Mouse (Mus musculus): ENCODE measurements around the gene Myzap. TPM values are rescaled to one million over a fixed set of nuclear protein-coding genes. Genes with fewer than 3 reads are reported as not detected.

Gene Myzap
- polyA plus RNA-seq, 1 experiment from 2014 or later: 2.2 TPM

GRCm38 (mm10) chr9:71543443-71544222 lies 48.5 kb downstream of the Myzap start:
- Histone ChIP-seq H3K4me2 (ENCODE audit: low read length) (no peak overlapping the region), H3K36me3 (ENCODE audit: control insufficient read depth, insufficient read depth, low read length) (no peaks in the 10 kb centered on the region), H3K27me3 (ENCODE audit: control insufficient read depth, insufficient read depth, low read length) (no peaks in the 10 kb centered on the region), H3K27ac (replicated peaks; ENCODE audit: low read depth, low read length) (no peak overlapping the region), H3K4me1 (ENCODE audit: control insufficient read depth, insufficient read depth, low read length) (no peaks in the 10 kb centered on the region), H3K9me3 (ENCODE audit: control insufficient read depth, low read length) (no peaks in the 10 kb centered on the region), H3K4me3 (replicated peaks; ENCODE audit: low read depth, low read length) (no peak overlapping the region), H3K9ac (replicated peaks; ENCODE audit: low read length) (no peak overlapping the region)
- 16% methylated on average over 19 of the region's 19 CpGs for WGBS
- peak; percentile 62; the same call in 1 of the 2 replicates for ATAC-seq (ENCODE audit: low FRiP score, low TSS enrichment)
- DNase-seq: peak; percentile 95

- H3K4me1 ChIP-seq (ENCODE audit: control insufficient read depth, insufficient read depth, low read length): no peaks in the 10 kb centered on the region
- H3K9me3 ChIP-seq (ENCODE audit: control insufficient read depth, low read length): no peaks in the 10 kb centered on the region
- 76% methylated on average over 5 of the region's 5 CpGs for WGBS
- no peak overlapping the region for H3K9ac ChIP-seq (replicated peaks; ENCODE audit: low read length)
- no peak overlapping the region for H3K4me3 ChIP-seq (replicated peaks; ENCODE audit: low read depth, low read length)
- no peak overlapping the region for H3K27ac ChIP-seq (replicated peaks; ENCODE audit: low read depth, low read length)
- no peaks in the 10 kb centered on the region for H3K36me3 ChIP-seq (ENCODE audit: control insufficient read depth, insufficient read depth, low read length)
- no peak overlapping the region for H3K4me2 ChIP-seq (ENCODE audit: low read length)
- no peak for DNase-seq
- no peak for ATAC-seq (ENCODE audit: low FRiP score, low TSS enrichment)
- H3K27me3 ChIP-seq (ENCODE audit: control insufficient read depth, insufficient read depth, low read length): no peaks in the 10 kb centered on the region
Observed at GRCm38 (mm10) chr9:71542292-71542691, 49.9 kb downstream of the Myzap start.

GRCm38 (mm10) chr9:71540739-71541138 lies 51.4 kb downstream of the Myzap start:
- Histone ChIP-seq H3K9me3 (ENCODE audit: control insufficient read depth, low read length) (no peaks in the 10 kb centered on the region), H3K4me3 (replicated peaks; ENCODE audit: low read depth, low read length) (no peak overlapping the region), H3K36me3 (ENCODE audit: control insufficient read depth, insufficient read depth, low read length) (no peaks in the 10 kb centered on the region), H3K27me3 (ENCODE audit: control insufficient read depth, insufficient read depth, low read length) (no peaks in the 10 kb centered on the region), H3K4me1 (ENCODE audit: control insufficient read depth, insufficient read depth, low read length) (no peaks in the 10 kb centered on the region), H3K4me2 (ENCODE audit: low read length) (no peak overlapping the region), H3K9ac (replicated peaks; ENCODE audit: low read length) (no peak overlapping the region), H3K27ac (replicated peaks; ENCODE audit: low read depth, low read length) (no peak overlapping the region)
- WGBS: 87% methylated on average over 3 of the region's 3 CpGs
- ATAC-seq (ENCODE audit: low FRiP score, low TSS enrichment) (no peak), DNase-seq (no peak)

- no peaks in the 10 kb centered on the region for H3K4me1 ChIP-seq (ENCODE audit: control insufficient read depth, insufficient read depth, low read length)
- H3K27ac ChIP-seq (replicated peaks; ENCODE audit: low read depth, low read length): no peak overlapping the region
- H3K4me3 ChIP-seq (replicated peaks; ENCODE audit: low read depth, low read length): no peak overlapping the region
- no peaks in the 10 kb centered on the region for H3K36me3 ChIP-seq (ENCODE audit: control insufficient read depth, insufficient read depth, low read length)
- no peak overlapping the region for H3K9ac ChIP-seq (replicated peaks; ENCODE audit: low read length)
- ATAC-seq (ENCODE audit: low FRiP score, low TSS enrichment): no peak
- no peak overlapping the region for H3K4me2 ChIP-seq (ENCODE audit: low read length)
- no peaks in the 10 kb centered on the region for H3K9me3 ChIP-seq (ENCODE audit: control insufficient read depth, low read length)
- H3K27me3 ChIP-seq (ENCODE audit: control insufficient read depth, insufficient read depth, low read length): no peaks in the 10 kb centered on the region
- 95% methylated on average over 5 of the region's 5 CpGs for WGBS
- DNase-seq: no peak
Observed at GRCm38 (mm10) chr9:71535730-71536129, 56.4 kb downstream of the Myzap start.

DNA sequence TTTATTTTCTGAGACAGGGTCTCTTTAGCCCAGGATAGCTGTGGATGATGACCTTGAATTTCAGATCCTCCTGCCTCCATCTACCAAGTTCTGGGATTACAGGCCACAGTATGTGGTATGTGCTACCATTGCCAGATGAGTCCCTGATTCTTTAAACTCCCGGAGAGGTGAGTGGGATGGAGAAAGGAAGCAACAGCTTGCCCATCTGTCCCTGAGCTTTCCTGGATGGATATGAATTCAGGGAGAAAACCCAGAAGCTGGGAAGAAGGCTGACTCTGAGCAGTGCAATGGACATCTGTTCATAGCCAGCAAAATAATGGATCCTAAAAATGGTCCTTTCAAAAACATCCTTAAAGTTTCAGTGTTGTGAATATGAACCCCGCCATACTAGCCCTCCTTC lies 57.1 kb downstream of the Myzap start:
- WGBS: 82% methylated on average over 2 of the region's 2 CpGs
- Histone ChIP-seq H3K4me3 (replicated peaks; ENCODE audit: low read depth, low read length) (no peak overlapping the region), H3K4me1 (ENCODE audit: control insufficient read depth, insufficient read depth, low read length) (no peaks in the 10 kb centered on the region), H3K27ac (replicated peaks; ENCODE audit: low read depth, low read length) (no peak overlapping the region), H3K9ac (replicated peaks; ENCODE audit: low read length) (no peak overlapping the region), H3K36me3 (ENCODE audit: control insufficient read depth, insufficient read depth, low read length) (no peaks in the 10 kb centered on the region), H3K4me2 (ENCODE audit: low read length) (no peak overlapping the region), H3K27me3 (ENCODE audit: control insufficient read depth, insufficient read depth, low read length) (no peaks in the 10 kb centered on the region), H3K9me3 (ENCODE audit: control insufficient read depth, low read length) (no peaks in the 10 kb centered on the region)
- DNase-seq (no peak), ATAC-seq (ENCODE audit: low FRiP score, low TSS enrichment) (no peak)

- no peaks in the 10 kb centered on the region for H3K4me1 ChIP-seq (ENCODE audit: control insufficient read depth, insufficient read depth, low read length)
- no peaks in the 10 kb centered on the region for H3K9me3 ChIP-seq (ENCODE audit: control insufficient read depth, low read length)
- no peak overlapping the region for H3K27ac ChIP-seq (replicated peaks; ENCODE audit: low read depth, low read length)
- no peak overlapping the region for H3K4me2 ChIP-seq (ENCODE audit: low read length)
- H3K4me3 ChIP-seq (replicated peaks; ENCODE audit: low read depth, low read length): no peak overlapping the region
- no peaks in the 10 kb centered on the region for H3K36me3 ChIP-seq (ENCODE audit: control insufficient read depth, insufficient read depth, low read length)
- 67% methylated on average over 2 of the region's 2 CpGs for WGBS
- DNase-seq (no peak), ATAC-seq (ENCODE audit: low FRiP score, low TSS enrichment) (no peak)
- no peak overlapping the region for H3K9ac ChIP-seq (replicated peaks; ENCODE audit: low read length)
- no peaks in the 10 kb centered on the region for H3K27me3 ChIP-seq (ENCODE audit: control insufficient read depth, insufficient read depth, low read length)
Observed at GRCm38 (mm10) chr9:71529960-71530359, 62.2 kb downstream of the Myzap start.

DNA sequence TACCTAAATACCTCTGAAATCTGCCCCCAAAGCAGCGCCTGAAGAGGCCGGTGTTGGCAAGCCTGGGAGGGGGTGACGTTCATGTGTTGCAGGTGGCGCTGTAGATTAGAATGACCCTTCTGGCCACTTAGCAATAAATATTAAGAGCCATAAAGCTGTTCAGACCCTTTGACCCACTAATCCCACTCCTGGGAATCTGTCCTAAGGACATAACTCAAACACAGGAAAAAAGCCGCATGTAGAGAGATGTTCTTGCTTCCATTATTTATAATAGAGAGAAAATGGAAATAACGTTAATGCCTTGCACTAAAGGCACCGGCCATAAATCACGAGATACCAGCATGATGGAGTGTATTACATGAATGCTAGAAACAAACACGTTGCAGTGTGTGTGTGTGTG lies 64.7 kb downstream of the Myzap start:
- DNase-seq (peak; percentile 4), ATAC-seq (ENCODE audit: low FRiP score, low TSS enrichment) (no peak)
- Histone ChIP-seq H3K9ac (replicated peaks; ENCODE audit: low read length) (no peak overlapping the region), H3K36me3 (ENCODE audit: control insufficient read depth, insufficient read depth, low read length) (no peaks in the 10 kb centered on the region), H3K4me3 (replicated peaks; ENCODE audit: low read depth, low read length) (no peak overlapping the region), H3K4me1 (ENCODE audit: control insufficient read depth, insufficient read depth, low read length) (no peaks in the 10 kb centered on the region), H3K4me2 (ENCODE audit: low read length) (no peak overlapping the region), H3K9me3 (ENCODE audit: control insufficient read depth, low read length) (no peaks in the 10 kb centered on the region), H3K27ac (replicated peaks; ENCODE audit: low read depth, low read length) (no peak overlapping the region), H3K27me3 (ENCODE audit: control insufficient read depth, insufficient read depth, low read length) (no peaks in the 10 kb centered on the region)
- WGBS: 71% methylated on average over 9 of the region's 9 CpGs

DNA sequence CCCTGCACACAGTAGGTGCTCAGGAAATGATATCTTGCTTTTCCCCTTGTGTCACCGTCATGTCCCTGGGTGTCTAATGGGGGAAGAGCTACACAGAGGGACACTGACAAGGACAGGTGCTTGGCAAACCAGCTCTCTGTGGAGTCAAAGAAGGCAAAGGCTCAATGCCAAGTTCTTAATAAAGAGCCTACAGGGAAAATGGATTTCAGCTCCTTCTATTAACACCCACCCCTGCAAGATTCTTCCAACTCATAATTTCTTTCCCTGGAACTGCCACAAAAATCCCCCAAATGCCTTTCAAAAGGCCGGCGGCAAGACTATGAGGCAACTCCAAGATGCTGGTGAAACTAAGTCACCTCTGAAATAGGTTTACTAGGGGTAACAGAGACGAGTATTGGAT lies 68.3 kb downstream of the Myzap start:
- H3K4me2 ChIP-seq (ENCODE audit: low read length): no peak overlapping the region
- WGBS: 91% methylated on average over 4 of the region's 4 CpGs
- no peaks in the 10 kb centered on the region for H3K4me1 ChIP-seq (ENCODE audit: control insufficient read depth, insufficient read depth, low read length)
- ATAC-seq (ENCODE audit: low FRiP score, low TSS enrichment) (no peak), DNase-seq (no peak)
- no peaks in the 10 kb centered on the region for H3K36me3 ChIP-seq (ENCODE audit: control insufficient read depth, insufficient read depth, low read length)
- H3K27me3 ChIP-seq (ENCODE audit: control insufficient read depth, insufficient read depth, low read length): no peaks in the 10 kb centered on the region
- no peak overlapping the region for H3K4me3 ChIP-seq (replicated peaks; ENCODE audit: low read depth, low read length)
- H3K27ac ChIP-seq (replicated peaks; ENCODE audit: low read depth, low read length): no peak overlapping the region
- no peaks in the 10 kb centered on the region for H3K9me3 ChIP-seq (ENCODE audit: control insufficient read depth, low read length)
- H3K9ac ChIP-seq (replicated peaks; ENCODE audit: low read length): no peak overlapping the region

DNA sequence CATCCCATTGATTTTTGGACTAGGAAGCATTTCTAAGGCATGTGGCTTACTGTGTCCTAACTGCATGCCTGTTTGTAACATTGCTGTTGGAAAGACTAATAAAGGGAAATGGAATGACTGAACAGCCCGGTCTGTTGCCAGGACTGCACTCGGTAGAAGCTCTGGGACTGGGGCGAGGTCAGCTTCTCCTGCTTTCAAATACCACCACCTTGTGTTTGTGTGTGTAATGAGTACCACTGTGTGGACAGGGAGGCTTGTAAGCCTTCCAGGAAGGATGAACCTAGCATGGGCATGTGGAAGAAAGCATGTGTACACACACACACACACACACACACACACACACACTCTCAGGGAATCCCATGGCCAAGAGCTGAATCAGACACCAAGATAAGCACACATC lies 72.3 kb downstream of the Myzap start:
- no peaks in the 10 kb centered on the region for H3K4me1 ChIP-seq (ENCODE audit: control insufficient read depth, insufficient read depth, low read length)
- DNase-seq: no peak
- no peak overlapping the region for H3K9ac ChIP-seq (replicated peaks; ENCODE audit: low read length)
- no peak overlapping the region for H3K27ac ChIP-seq (replicated peaks; ENCODE audit: low read depth, low read length)
- no peaks in the 10 kb centered on the region for H3K9me3 ChIP-seq (ENCODE audit: control insufficient read depth, low read length)
- no peaks in the 10 kb centered on the region for H3K36me3 ChIP-seq (ENCODE audit: control insufficient read depth, insufficient read depth, low read length)
- H3K4me3 ChIP-seq (replicated peaks; ENCODE audit: low read depth, low read length): no peak overlapping the region
- H3K4me2 ChIP-seq (ENCODE audit: low read length): no peak overlapping the region
- no peaks in the 10 kb centered on the region for H3K27me3 ChIP-seq (ENCODE audit: control insufficient read depth, insufficient read depth, low read length)
- no peak for ATAC-seq (ENCODE audit: low FRiP score, low TSS enrichment)
- 74% methylated on average over 3 of the region's 3 CpGs for WGBS

All from midbrain, embryonic 14.5 days (tissue).